Mouse (Mus musculus): ENCODE results near the gene Ubash3b. TPM values are rescaled to one million over a fixed set of nuclear protein-coding genes. Genes with fewer than 3 reads are reported as not detected.

Ubash3b gene
- polyA plus RNA-seq, 1 experiment from 2014 or later: 5.7 TPM

GRCm38 (mm10) chr9:41147203-41147842 is 14.2 kb downstream of the Ubash3b start:
- Histone ChIP-seq H3K4me3 (ENCODE audit: low read length) (no peak overlapping the region), H3K27ac (ENCODE audit: low read length) (0 out of 2 replicates have a peak overlapping the region, but pooled peaks have one; percentile 12), H3K27me3 (ENCODE audit: control insufficient read depth, insufficient read depth, low read length) (no peaks in the 10 kb centered on the region), H3K9me3 (replicated peaks; ENCODE audit: control insufficient read depth, low read length) (no peaks in the 10 kb centered on the region), H3K4me1 (ENCODE audit: control insufficient read depth, insufficient read depth, low read length) (peaks cover 14% of the 10 kb centered on the region), H3K9ac (ENCODE audit: low read length) (no peak overlapping the region), H3K36me3 (ENCODE audit: control insufficient read depth, insufficient read depth) (no peaks in the 10 kb centered on the region), H3K4me2 (ENCODE audit: low read depth, low read length) (no peak overlapping the region)
- no peak for ATAC-seq (replicated peaks; ENCODE audit: extremely low read depth, insufficient read depth, low FRiP score)
- 60% methylated on average over 13 of the region's 13 CpGs for WGBS

- no peak overlapping the region for H3K4me2 ChIP-seq (ENCODE audit: low read depth, low read length)
- H3K4me3 ChIP-seq (ENCODE audit: low read length): no peak overlapping the region
- WGBS: 77% methylated on average over 15 of the region's 15 CpGs
- no peak overlapping the region for H3K27ac ChIP-seq (ENCODE audit: low read length)
- H3K36me3 ChIP-seq (ENCODE audit: control insufficient read depth, insufficient read depth): no peaks in the 10 kb centered on the region
- H3K9me3 ChIP-seq (replicated peaks; ENCODE audit: control insufficient read depth, low read length): no peaks in the 10 kb centered on the region
- ATAC-seq (replicated peaks; ENCODE audit: extremely low read depth, insufficient read depth, low FRiP score): no peak
- H3K9ac ChIP-seq (ENCODE audit: low read length): no peak overlapping the region
- no peaks in the 10 kb centered on the region for H3K27me3 ChIP-seq (ENCODE audit: control insufficient read depth, insufficient read depth, low read length)
- H3K4me1 ChIP-seq (ENCODE audit: control insufficient read depth, insufficient read depth, low read length): peaks cover 15% of the 10 kb centered on the region
These were observed 17.7 kb downstream of the Ubash3b start for GRCm38 (mm10) chr9:41143825-41144224.

- WGBS: 58% methylated on average over 3 of the region's 3 CpGs
- Histone ChIP-seq H3K27me3 (ENCODE audit: control insufficient read depth, insufficient read depth, low read length) (no peaks in the 10 kb centered on the region), H3K36me3 (ENCODE audit: control insufficient read depth, insufficient read depth) (no peaks in the 10 kb centered on the region), H3K9ac (ENCODE audit: low read length) (no peak overlapping the region), H3K4me1 (ENCODE audit: control insufficient read depth, insufficient read depth, low read length) (peaks cover 19% of the 10 kb centered on the region), H3K4me3 (ENCODE audit: low read length) (no peak overlapping the region), H3K27ac (ENCODE audit: low read length) (no peak overlapping the region), H3K9me3 (replicated peaks; ENCODE audit: control insufficient read depth, low read length) (no peaks in the 10 kb centered on the region), H3K4me2 (ENCODE audit: low read depth, low read length) (no peak overlapping the region)
- no peak for ATAC-seq (replicated peaks; ENCODE audit: extremely low read depth, insufficient read depth, low FRiP score)
These were observed 18.4 kb downstream of the Ubash3b start for GRCm38 (mm10) chr9:41143115-41143514.

GRCm38 (mm10) chr9:41141026-41141425 is 20.5 kb downstream of the Ubash3b start:
- ATAC-seq (replicated peaks; ENCODE audit: extremely low read depth, insufficient read depth, low FRiP score): no peak
- no peak overlapping the region for H3K4me2 ChIP-seq (ENCODE audit: low read depth, low read length)
- no peaks in the 10 kb centered on the region for H3K9me3 ChIP-seq (replicated peaks; ENCODE audit: control insufficient read depth, low read length)
- no peak overlapping the region for H3K9ac ChIP-seq (ENCODE audit: low read length)
- WGBS: 64% methylated on average over 2 of the region's 2 CpGs
- no peak overlapping the region for H3K4me3 ChIP-seq (ENCODE audit: low read length)
- H3K27ac ChIP-seq (ENCODE audit: low read length): no peak overlapping the region
- peaks cover 25% of the 10 kb centered on the region for H3K4me1 ChIP-seq (ENCODE audit: control insufficient read depth, insufficient read depth, low read length)
- no peaks in the 10 kb centered on the region for H3K27me3 ChIP-seq (ENCODE audit: control insufficient read depth, insufficient read depth, low read length)
- H3K36me3 ChIP-seq (ENCODE audit: control insufficient read depth, insufficient read depth): no peaks in the 10 kb centered on the region

GRCm38 (mm10) chr9:41138987-41139808 is 22.3 kb downstream of the Ubash3b start:
- Histone ChIP-seq H3K27ac (ENCODE audit: low read length) (no peak overlapping the region), H3K4me3 (ENCODE audit: low read length) (no peak overlapping the region), H3K9me3 (replicated peaks; ENCODE audit: control insufficient read depth, low read length) (no peaks in the 10 kb centered on the region), H3K4me1 (ENCODE audit: control insufficient read depth, insufficient read depth, low read length) (peaks cover 25% of the 10 kb centered on the region), H3K27me3 (ENCODE audit: control insufficient read depth, insufficient read depth, low read length) (no peaks in the 10 kb centered on the region), H3K9ac (ENCODE audit: low read length) (no peak overlapping the region), H3K36me3 (ENCODE audit: control insufficient read depth, insufficient read depth) (no peaks in the 10 kb centered on the region), H3K4me2 (ENCODE audit: low read depth, low read length) (no peak overlapping the region)
- ATAC-seq (replicated peaks; ENCODE audit: extremely low read depth, insufficient read depth, low FRiP score): 0 out of 2 replicates have a peak, but pooled peaks have one; percentile 28
- WGBS: 26% methylated on average over 6 of the region's 6 CpGs

GRCm38 (mm10) chr9:41136691-41137467 is 24.6 kb downstream of the Ubash3b start:
- no peak overlapping the region; the same call in 1 of the 2 replicates for H3K4me2 ChIP-seq (ENCODE audit: low read depth, low read length)
- no peak for ATAC-seq (replicated peaks; ENCODE audit: extremely low read depth, insufficient read depth, low FRiP score)
- H3K4me1 ChIP-seq (ENCODE audit: control insufficient read depth, insufficient read depth, low read length): peaks cover 25% of the 10 kb centered on the region
- peak overlapping the region; percentile 8; the same call in 1 of the 2 replicates for H3K27ac ChIP-seq (ENCODE audit: low read length)
- no peak overlapping the region for H3K4me3 ChIP-seq (ENCODE audit: low read length)
- no peaks in the 10 kb centered on the region for H3K27me3 ChIP-seq (ENCODE audit: control insufficient read depth, insufficient read depth, low read length)
- H3K9me3 ChIP-seq (replicated peaks; ENCODE audit: control insufficient read depth, low read length): no peaks in the 10 kb centered on the region
- H3K36me3 ChIP-seq (ENCODE audit: control insufficient read depth, insufficient read depth): no peaks in the 10 kb centered on the region
- no peak overlapping the region for H3K9ac ChIP-seq (ENCODE audit: low read length)
- 44% methylated on average over 7 of the region's 7 CpGs for WGBS

GRCm38 (mm10) chr9:41136273-41136672 is 25.2 kb downstream of the Ubash3b start:
- WGBS: 95% methylated on average over 2 of the region's 2 CpGs
- H3K9me3 ChIP-seq (replicated peaks; ENCODE audit: control insufficient read depth, low read length): no peaks in the 10 kb centered on the region
- no peaks in the 10 kb centered on the region for H3K27me3 ChIP-seq (ENCODE audit: control insufficient read depth, insufficient read depth, low read length)
- no peak overlapping the region for H3K9ac ChIP-seq (ENCODE audit: low read length)
- H3K27ac ChIP-seq (ENCODE audit: low read length): peak overlapping the region; percentile 8; the same call in 1 of the 2 replicates
- no peaks in the 10 kb centered on the region for H3K36me3 ChIP-seq (ENCODE audit: control insufficient read depth, insufficient read depth)
- H3K4me1 ChIP-seq (ENCODE audit: control insufficient read depth, insufficient read depth, low read length): peaks cover 25% of the 10 kb centered on the region
- no peak for ATAC-seq (replicated peaks; ENCODE audit: extremely low read depth, insufficient read depth, low FRiP score)
- H3K4me2 ChIP-seq (ENCODE audit: low read depth, low read length): no peak overlapping the region
- H3K4me3 ChIP-seq (ENCODE audit: low read length): no peak overlapping the region

- ATAC-seq (replicated peaks; ENCODE audit: extremely low read depth, insufficient read depth, low FRiP score): no peak
- Histone ChIP-seq H3K27ac (ENCODE audit: low read length) (no peak overlapping the region), H3K4me1 (ENCODE audit: control insufficient read depth, insufficient read depth, low read length) (peaks cover 25% of the 10 kb centered on the region), H3K4me3 (ENCODE audit: low read length) (no peak overlapping the region), H3K36me3 (ENCODE audit: control insufficient read depth, insufficient read depth) (no peaks in the 10 kb centered on the region), H3K9me3 (replicated peaks; ENCODE audit: control insufficient read depth, low read length) (no peaks in the 10 kb centered on the region), H3K9ac (ENCODE audit: low read length) (no peak overlapping the region), H3K4me2 (ENCODE audit: low read depth, low read length) (no peak overlapping the region), H3K27me3 (ENCODE audit: control insufficient read depth, insufficient read depth, low read length) (no peaks in the 10 kb centered on the region)
- 64% methylated on average over 4 of the region's 4 CpGs for WGBS
These were observed 26.6 kb downstream of the Ubash3b start for GRCm38 (mm10) chr9:41134907-41135306.
